Mouse (Mus musculus): Measurements from ENCODE around the gene Mipep.

The Mipep gene

DNA sequence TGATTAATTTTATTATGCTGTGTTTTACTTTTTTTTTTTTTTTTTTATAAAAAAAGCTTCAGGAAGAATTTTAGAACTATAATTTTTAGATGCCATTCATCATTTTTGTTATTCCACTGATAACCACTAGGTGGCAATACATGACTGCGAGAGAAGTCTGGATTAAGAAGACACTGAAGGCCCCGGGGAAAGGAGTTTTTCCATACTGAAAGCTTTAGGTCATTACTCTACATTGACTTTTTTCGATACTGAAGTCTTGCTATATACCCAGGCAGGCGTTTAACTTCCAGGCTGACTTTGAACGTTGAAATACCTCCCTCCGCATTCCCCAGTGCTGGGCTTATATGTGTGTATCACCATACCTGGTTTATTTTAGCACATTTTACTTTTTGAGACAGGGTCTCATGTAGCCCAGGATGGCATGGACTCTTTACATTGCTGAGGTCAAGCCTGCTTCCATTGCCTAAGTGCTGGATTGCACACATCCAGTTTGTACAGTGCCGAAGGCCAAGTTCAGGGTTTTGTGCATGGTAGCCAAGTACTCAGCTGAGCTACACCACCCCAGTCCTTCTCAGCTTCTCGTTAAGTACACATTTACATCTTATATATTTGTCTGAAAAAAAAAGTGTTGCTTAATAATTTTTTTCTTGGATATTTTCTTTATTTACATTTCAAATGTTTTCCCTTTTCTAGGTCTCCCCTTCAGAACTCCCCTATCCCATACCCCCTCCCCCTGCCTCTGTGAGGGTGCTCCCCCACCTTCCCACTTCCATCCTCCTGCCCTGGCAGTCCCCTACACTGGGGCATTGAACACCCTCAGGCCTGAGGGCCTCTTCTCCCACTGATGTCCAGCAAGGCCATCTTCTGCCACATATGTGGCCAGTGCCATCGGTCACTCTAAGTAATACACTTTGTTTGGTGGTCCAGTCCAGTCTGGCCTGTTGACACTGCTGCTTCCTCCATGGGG is 15.7 kb downstream of the Mipep start:
- peak in 1 of 2 experiments; percentile 22 for DNase-seq (ENCODE audit: low spot score in 2 of 2)

DNA sequence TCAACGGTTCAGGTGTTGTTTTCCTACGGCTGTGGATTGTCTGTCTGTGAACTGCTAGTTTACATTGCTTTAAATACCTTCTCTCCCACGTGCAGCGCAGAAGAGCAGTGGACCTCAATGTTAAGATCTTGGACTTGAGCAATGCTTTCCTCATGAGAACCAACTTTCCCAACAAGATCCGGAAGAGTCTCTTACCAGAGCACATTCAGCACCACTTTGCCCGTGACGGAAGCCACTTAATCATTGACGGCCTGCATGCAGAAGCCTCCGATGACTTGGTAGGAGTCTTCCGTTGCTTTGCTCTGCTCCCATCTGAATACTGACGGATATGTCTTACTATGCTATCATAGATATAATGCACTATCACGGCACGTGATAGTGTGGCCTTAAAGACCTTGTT is 17.7 kb downstream of the Mipep start:
- DNase-seq (ENCODE audit: low spot score in 2 of 2) = no peak

DNA sequence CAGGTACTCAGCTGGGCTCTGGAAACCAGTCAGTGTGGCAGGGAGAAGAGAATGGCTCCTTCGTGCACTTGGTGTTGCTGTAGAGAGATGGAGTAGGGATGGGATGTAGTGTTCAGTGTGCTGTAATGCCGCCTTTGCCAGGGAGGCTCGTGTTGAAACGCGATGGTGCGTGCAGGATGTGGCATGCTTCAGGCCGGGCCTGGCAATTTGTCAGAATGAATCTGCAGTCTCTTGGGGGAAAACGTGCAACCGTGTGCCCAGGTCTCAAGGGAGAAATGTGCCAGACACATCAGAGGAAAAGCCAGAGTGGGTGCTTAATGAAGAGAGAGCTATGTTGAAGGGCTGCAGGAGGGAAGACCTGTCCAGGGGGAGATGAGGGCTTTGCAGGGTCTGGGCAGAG is 20.6 kb downstream of the Mipep start:
- DNase-seq (ENCODE audit: low spot score in 2 of 2) = no peak

DNA sequence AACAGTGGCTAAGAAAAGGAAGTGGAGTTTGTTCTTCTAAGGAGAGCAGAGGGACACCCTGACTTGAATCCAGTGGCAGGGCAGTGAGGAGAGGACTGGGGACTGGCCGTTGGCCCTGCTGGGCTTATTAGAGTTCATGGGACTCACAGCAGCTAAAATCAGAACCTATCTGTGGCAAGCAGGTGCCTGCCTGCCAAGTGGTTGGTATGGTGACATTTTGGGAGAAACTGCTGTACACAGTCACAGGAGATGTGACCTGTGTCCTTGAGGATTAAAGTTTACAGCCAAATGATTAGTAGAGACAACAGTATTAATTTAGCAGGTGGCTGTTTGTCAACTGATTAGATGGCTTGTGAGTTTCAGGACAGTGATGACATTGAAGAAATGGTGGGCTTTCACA is 21.5 kb downstream of the Mipep start:
- DNase-seq (ENCODE audit: low spot score in 2 of 2) = no peak

DNA sequence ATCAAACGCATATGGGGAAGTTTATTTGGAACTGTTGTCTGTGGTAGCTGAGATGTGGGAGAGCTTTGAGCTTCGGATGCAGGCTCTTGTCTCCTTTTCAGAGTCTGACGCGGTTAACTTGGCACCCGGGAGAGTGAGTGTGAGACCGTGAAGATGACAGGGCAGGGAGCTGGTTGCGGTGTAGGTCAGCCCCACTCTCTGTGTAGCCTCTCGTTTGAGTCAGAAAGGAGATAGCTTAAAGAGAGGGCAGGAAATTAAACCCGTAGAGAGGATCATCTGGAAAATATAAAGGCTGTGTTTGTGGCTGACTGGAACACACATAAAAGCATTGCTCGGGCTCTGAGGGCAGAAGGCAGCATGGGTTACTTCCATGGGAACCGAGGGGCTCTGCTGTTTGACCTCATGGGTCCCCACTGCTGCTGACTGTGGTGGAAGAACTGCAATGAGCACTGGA is 22.5 kb downstream of the Mipep start:
- DNase-seq (ENCODE audit: low spot score in 2 of 2) = no peak

DNA sequence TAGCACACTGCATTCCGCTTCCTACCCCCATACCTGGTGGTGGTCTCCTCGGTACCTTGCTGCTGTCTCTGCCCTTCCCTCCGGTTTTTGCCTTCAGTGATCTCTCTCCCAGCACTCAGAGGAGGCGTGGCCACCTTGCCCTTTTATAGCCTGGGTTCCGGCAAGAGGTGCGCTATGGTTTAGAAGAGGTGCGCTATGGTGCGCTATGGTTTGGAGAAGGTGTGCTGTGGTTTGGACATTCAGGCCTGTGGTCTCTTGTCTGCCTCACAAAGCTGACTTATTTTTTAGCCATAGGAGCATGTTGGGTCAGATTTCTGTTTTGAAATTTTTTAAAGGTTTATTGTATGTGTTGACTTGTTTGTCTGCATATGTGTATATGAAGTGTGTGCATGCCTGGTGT is 25.5 kb downstream of the Mipep start:
- DNase-seq (ENCODE audit: low spot score in 2 of 2) = no peak

DNA sequence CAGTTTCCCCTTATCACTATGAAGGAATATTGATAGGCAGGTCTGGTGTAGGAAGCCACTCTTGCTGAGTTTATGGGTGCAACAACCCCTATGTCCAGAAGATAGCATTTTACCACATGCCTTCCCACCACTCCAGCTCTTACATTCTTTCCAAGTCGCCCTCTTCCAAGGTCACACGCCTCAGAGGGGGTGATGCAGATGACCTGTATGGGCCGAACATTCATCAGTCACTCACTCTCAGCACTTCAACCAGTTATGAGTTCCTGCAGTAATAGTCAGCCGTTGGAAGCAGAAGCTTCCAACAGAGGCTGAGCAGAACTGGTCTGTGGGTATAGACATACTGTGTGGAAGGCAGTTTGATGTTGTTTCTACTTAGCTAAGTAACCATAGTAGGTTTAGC is 27.2 kb downstream of the Mipep start:
- DNase-seq (ENCODE audit: low spot score in 2 of 2) = no peak

DNA sequence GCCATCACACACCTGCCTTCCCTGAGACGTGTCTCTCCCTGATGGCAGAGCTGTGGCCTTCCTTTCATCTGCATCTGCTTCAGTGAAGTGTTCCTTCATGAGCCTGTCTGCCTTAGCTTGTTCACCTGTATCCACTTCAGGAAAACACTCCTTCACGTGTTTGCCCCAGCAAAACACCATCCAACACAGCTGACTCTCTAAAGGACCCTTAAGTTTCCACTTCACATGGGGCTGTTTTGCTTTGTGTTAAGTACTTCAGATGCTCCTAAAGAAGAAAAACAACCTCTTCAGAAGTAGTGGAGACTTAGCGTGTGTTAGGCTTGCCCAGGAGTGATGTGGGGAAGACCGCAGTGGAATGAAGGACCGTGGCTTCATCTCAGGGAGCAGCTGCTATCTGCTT is 30.7 kb downstream of the Mipep start:
- no peak for DNase-seq (ENCODE audit: low spot score in 2 of 2)

DNA sequence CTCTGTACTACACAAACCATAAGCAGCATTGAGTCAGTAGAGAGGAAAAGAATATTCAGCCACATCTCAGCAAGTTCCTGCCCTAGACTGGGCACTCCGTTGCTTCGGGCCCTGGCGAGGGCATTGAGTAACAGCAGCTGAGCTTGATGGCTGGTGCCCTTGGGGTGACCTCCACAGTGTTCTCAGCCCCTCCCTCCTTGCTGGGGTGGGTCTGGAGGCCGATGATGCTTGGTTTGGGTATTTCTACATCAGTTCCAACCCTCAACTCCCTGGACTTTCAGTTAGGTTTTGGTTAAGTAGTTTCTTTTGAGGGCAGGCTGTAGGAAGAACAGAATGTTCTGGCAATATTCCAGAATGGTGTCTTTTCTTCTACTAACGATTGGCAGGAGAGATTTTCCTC is 33.7 kb downstream of the Mipep start:
- DNase-seq (ENCODE audit: low spot score in 2 of 2) = no peak

DNA sequence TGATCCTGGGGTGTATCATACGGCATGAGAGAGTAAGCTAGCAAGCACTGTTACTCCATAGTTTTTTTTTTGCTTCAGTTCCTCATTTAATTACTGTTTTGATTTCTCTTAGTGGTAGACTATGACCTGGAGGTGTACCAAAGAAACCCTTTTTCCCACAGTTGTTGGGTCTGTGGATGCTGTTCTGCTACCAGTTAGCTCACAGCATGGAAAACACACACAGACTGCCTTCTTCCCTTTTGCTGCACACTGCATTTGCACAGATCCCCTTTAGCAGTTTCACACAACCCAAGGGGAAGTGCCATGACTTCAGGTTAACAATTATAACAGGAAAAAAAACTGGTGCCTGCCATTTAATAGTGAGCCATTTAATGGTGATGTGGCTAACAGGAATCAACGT is 45.7 kb downstream of the Mipep start:
- peak in 1 of 2 experiments; percentile 15 for DNase-seq (ENCODE audit: low spot score in 2 of 2)

DNA sequence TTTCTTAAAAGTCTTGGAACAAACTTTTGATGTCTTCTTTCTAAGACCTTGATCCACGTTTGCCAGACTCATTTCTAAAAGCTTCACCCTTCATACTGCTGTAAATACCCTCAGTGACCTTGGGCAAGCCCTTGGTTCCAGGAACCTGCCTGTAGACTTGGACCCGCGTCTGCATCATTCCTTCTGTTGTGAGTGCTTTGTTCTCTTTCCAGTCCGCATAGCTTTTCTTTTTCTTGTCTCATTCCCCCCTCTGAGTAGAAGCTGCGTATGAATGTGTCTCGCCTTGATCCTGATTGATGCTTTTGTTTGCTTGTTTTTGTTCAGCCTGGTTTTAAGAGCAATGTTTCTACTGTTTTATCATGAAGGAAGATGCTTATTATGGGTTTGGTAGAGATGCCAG is 52.3 kb downstream of the Mipep start:
- DNase-seq (ENCODE audit: low spot score in 2 of 2) = no peak

DNA sequence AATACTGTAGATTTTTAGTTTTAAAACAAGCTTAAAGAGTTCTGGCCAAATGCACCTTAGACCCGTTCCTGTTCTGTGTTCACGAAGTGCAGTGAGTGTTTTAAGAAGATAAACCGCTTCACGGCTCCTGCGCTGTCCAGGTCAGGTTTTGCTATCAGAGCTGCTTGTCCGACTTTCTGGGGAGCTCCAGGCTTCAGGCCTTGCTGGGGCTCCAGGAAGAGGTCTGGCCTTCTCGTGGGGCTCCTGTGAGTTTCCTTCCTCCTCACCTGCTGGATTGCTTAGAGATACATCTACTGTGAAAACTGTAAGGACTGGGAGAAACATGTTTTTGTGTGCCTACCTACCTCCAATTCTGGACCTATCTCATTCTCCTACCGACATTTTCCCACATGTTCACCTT is 55.3 kb downstream of the Mipep start:
- no peak for DNase-seq (ENCODE audit: low spot score in 2 of 2)

DNA sequence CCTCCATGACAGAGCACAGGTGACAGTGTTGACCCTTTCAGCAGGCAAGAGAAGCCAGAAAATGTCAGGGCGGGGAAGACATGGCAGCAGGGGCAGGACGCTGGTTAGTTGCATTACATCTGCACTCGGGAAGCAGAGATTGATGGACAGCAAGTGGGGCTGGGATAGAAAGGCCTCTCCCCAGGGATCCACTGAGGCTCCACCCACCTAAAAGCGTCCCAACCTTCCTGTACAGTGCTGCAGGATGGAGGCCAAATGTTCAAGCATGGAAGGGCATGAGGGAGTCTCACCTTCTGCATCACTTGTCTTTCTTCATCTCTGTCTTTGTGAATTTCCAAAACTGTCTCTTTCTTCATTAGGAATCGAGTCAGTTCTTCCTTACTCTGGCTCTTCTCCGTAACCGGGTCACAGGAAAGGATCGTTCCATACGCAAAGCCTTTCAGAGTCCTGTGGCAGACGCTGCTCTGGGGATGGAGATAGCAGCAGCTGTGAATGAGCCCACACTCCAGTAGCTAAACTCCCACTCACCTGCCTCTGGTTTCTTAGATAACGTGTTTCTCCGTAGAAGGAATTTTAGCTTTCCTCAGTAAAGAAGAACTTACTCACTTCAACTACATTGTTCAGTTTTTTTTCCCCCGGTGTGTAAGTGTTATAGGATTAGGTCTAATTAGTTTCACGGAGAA is 57.7 kb downstream of the Mipep start:
- no peak for DNase-seq (ENCODE audit: low spot score in 2 of 2)

DNA sequence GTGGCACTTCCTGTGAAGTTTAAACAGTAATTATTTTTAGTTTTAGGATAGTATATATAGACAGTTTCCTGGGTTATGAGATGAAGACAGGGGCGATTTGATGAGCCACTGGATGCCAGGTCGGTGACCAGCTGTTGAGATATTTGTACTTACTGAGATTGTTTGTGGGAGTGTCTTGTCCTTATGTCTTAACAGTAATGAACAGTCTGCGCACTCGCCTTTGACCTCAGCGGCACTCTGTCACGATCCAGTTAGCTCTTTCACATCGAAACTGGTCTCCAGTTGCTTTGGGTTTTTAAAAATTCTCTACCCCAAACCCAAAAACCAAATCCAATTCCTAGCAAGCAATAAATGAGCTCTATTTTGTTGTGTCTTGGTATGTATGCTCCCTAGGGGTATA is 59.2 kb downstream of the Mipep start:
- DNase-seq (ENCODE audit: low spot score in 2 of 2) = no peak

DNA sequence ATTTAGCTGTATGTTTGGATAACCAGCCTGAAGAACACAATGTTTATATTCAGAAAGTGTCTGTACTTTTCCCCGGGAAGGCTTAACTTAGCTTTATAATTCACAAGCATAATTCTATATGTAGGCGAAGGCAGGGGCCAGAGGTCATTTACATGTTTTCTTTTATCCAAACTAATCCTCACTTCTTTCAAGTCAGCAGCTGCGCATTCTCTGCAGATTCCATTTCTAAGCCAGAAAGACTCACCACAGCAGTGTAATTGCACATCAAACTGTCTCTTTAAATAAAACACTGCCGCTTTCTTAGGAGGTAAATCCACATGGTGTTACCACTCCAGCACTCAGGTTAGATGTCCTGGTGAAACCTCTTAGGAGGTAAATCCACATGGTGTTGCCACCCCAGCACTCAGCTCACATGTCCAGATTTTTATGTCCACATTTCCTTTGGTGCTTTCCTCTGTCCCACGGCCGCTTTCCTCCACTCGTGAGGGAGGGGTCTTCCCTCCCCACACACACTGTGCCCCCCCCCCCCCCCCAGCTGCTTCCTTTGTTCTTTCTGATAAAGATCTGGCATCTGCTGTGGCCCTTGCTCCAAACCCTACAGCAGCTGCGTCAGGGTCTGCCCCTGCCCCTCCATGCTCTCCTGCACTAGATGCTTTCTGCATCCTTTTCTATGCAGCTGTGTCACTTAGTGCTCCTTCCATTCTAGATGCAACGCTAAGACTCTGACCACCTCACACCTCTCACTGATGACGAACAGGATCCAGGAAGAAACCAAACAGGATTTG is 61.1 kb downstream of the Mipep start:
- no peak for DNase-seq (ENCODE audit: low spot score in 2 of 2)

DNA sequence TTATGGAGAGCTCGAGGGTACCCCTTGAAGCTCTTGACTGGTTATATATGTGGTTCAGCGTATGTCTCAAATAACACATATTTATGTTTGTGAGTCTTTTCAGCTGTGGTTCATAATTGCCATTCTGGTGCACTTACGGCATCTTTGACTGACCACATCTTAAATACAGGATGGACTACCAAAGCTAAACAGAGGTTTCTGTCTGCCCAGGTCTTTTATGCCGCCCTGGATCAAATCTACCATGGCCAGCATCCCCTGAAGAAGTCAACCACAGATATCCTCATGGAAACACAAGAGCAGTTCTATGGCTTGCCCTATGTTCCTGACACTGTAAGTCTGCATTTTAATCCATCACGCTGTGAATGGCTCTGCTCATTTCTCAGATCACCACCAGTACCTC is 61.8 kb downstream of the Mipep start:
- no peak for DNase-seq (ENCODE audit: low spot score in 2 of 2)

DNA sequence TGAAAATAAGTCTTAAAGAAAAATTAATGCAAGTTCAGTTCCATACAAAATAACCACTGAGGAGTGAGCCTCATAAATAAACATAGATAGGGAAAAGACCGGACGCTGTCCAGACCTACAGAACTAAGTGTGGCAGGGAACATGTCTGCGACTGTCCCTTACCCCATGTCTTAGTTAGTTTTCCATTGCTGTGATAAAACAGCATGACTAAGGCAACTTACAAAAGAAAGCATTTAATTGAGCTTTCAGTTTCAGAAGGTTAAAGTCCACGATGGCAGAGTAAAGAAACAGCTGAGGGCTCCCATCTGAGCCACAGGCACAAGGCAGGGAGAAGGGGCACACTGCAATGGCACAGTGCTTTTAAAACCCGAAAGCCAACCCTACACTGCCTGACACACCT is 63.8 kb downstream of the Mipep start:
- DNase-seq (ENCODE audit: low spot score in 2 of 2) = no peak

DNA sequence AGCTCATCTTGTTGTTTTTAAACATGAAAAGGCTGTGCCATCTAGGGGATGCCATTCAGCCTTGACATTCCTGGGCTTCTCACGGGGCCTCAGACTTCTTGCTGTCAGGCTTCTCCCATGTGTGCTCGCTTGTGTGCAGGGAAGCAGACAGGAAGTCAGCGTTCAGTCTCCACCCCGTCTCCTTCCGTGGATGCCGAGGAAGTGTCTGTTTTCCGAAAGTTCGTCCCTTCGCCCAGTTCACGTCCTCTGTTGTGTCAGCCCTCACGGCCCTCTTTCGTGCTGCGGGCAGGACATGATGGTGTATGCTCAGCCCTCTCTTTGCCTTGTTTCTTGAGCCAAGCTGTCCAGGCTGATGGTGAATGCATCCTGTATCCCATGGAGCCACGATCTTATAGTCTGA is 65.7 kb downstream of the Mipep start:
- no peak for DNase-seq (ENCODE audit: low spot score in 2 of 2)

DNA sequence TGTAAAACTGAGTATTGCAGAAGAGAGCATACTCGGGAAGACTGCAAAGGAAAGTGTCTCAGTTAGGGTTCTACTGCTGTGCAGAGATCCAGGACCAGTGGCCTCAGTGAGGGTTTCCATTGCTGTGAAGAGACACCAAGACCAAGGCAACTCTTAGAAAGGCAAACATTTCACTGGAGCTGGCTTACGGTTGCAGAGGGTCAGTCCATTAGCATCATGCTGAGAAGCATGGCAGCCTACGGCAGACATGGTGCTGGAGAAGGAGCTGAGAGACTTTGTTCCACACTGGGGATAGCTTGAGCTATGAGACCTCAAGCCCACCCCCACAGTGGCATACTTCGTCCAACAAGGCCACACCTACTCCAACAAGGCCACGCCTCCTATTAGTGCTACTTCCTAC is 67.3 kb downstream of the Mipep start:
- no peak for DNase-seq (ENCODE audit: low spot score in 2 of 2)

DNA sequence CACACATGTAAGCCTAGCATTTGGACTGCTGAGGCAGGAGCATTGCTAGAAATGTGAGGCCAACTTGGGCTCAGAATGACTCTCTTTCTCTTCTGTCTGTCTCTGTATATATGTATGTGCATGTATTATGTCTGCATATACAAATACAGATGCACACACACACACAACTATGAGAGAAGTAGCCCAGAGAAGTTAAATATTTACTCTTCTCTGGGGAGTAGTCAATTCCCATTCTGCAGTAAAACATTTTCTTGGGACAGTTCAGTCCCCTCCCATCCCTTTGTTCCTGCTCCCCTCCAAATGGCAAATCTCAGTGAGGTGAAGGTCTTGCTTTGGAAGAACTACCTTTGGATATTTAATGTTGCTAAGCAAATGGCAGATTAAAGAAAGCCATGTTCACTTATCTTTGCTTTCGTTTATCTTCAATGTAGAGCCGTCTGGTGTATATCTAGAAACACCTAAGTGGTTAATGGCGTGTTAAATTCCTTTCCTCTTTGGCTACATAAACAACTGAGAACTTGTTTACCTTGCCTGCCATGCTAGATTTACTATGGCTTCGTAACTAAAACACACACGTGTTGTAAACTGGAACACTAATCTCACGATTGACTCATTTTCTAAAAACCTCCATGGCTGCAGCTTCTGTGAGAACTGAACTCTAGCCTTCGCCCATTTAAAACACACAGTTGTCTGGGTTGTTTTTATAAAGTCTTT is 72.0 kb downstream of the Mipep start:
- DNase-seq (ENCODE audit: low spot score in 2 of 2) = no peak

DNA sequence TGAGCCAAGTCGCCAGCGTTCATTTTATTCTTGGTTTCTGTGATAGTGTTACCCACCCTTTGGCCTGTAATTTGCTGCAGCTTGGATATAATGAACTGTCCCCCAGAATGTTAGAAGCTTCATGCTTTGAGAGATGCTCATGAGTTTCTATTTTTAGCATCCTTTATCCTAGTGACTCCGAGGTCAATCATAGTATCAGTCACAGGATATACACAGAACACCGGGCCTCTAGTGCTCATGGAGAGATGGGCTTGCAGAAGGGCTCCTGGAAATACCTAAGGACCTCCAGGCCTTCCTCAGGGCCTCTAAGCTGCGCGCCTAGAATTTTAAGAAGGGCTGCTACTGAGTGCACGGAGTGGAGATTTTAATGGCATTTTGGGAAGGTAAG is 72.5 kb downstream of the Mipep start:
- no peak for DNase-seq (ENCODE audit: low spot score in 2 of 2)

DNA sequence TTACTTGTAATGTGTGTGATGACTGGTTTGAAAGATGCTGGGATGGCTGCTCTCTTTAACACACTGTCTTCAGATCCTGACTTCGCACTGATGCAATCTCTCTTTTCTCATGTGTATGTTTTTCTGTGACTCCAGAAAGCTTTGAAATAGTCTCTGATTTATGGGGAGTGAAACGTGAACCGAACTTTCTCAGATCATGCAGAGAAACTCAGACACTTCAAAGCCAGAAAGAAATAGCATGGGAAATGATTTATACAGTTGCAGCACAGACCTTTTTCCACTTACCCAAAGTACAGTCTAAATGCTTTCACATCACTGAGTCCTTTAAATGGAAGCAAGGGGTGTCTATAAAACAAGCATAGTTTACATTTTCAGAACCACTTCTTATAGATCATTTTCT is 79.0 kb downstream of the Mipep start:
- DNase-seq (ENCODE audit: low spot score in 2 of 2) = no peak
